Mouse (Mus musculus) embryonic facial prominence, embryonic 13.5 days (tissue): ENCODE results near the gene Carnmt1. TPM values are rescaled to one million over a fixed set of nuclear protein-coding genes. Genes with fewer than 3 reads are reported as not detected.

Experiments
- ATAC-seq: fragments of 200-750 bp; cut with Nextera tagmentation; 2 replicates; pipeline ENCODE4 v1.8.0; 2017; ENCODE audit warnings: low read depth; ENCODE audit not compliant: insufficient number of reproducible peaks, insufficient read depth, low FRiP score, low TSS enrichment
- H3K27ac ChIP-seq: fragments of 300-500 bp; sonication (generic); 2 replicates; pipeline ENCODE4 v1.5.1; 2015; ENCODE audit warnings: moderate library complexity, mild to moderate bottlenecking, inconsistent platforms
- H3K27me3 ChIP-seq: fragments of 300-500 bp; sonication (generic); 2 replicates; pipeline ENCODE4 v1.6.1; 2015; ENCODE audit warnings: mild to moderate bottlenecking, inconsistent platforms
- H3K36me3 ChIP-seq: fragments of 300-500 bp; sonication (generic); 2 replicates; pipeline ENCODE4 v1.6.1; 2015; ENCODE audit warnings: mild to moderate bottlenecking, inconsistent platforms
- H3K4me1 ChIP-seq: fragments of 300-500 bp; sonication (generic); 2 replicates; pipeline ENCODE4 v1.6.1; 2015; ENCODE audit warnings: inconsistent platforms
- H3K4me2 ChIP-seq: fragments of 300-500 bp; sonication (generic); 2 replicates; pipeline ENCODE4 v1.6.1; 2015; ENCODE audit warnings: moderate library complexity, mild to moderate bottlenecking, inconsistent platforms
- H3K4me3 ChIP-seq: fragments of 300-500 bp; sonication (generic); 2 replicates; pipeline ENCODE4 v1.5.1; 2015; ENCODE audit warnings: mild to moderate bottlenecking, inconsistent platforms
- H3K9ac ChIP-seq: fragments of 300-500 bp; sonication (generic); 2 replicates; pipeline ENCODE4 v1.6.1; 2015; ENCODE audit warnings: mild to moderate bottlenecking, inconsistent platforms
- H3K9me3 ChIP-seq: fragments of 300-500 bp; sonication (generic); 2 replicates; pipeline ENCODE4 v1.6.1; 2016; ENCODE audit warnings: inconsistent platforms
- WGBS: fragments of 180-500 bp; shearing (Covaris S2); methylation state at CpG from one replicate; pipeline ENCODE4 v1.1.7; 2015; ENCODE audit warnings: mixed read lengths; 5-methylcytosine and 5-hydroxymethylcytosine counted together
- polyA plus RNA-seq: library from polyadenylated mRNA; unstranded; fragments of >200 nt; fragmentation: Nextera tagmentation; extraction: Ambion mirVana; gene quantifications from 2 replicates; pipeline ENCODE4 v1.2.1, GENCODE M21; 2015

Carnmt1 gene
- polyA plus RNA-seq, 1 experiment from 2014 or later: 37.3 TPM

DNA sequence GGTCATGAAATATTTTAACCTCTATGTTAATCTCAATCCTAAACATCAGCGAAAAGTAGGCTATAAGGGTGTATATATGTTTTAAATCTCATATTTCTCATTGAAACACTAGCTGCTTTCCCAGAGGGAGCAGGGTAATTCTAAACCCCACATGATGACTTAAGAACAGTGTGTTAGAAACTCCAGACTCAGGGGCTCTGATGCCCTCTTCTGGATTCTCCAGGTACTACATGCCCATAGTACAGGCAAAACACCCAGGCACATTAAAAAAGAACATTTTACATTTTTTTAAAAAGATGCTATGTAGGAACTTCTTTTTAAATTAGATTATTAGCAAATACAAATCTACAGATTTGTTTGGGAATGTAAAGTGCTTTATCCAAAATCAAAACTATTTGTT lies 45.8 kb downstream of the Carnmt1 start:
- no peak overlapping the region for H3K4me2 ChIP-seq
- H3K9ac ChIP-seq: no peak overlapping the region
- no peaks in the 10 kb centered on the region for H3K27me3 ChIP-seq
- no peak for ATAC-seq
- WGBS: 11% methylated on average over 1 of the region's 1 CpGs
- no peak overlapping the region for H3K4me3 ChIP-seq
- peaks cover 18% of the 10 kb centered on the region for H3K36me3 ChIP-seq
- no peak overlapping the region for H3K27ac ChIP-seq
- no peaks in the 10 kb centered on the region for H3K9me3 ChIP-seq
- H3K4me1 ChIP-seq: peaks cover 20% of the 10 kb centered on the region

DNA sequence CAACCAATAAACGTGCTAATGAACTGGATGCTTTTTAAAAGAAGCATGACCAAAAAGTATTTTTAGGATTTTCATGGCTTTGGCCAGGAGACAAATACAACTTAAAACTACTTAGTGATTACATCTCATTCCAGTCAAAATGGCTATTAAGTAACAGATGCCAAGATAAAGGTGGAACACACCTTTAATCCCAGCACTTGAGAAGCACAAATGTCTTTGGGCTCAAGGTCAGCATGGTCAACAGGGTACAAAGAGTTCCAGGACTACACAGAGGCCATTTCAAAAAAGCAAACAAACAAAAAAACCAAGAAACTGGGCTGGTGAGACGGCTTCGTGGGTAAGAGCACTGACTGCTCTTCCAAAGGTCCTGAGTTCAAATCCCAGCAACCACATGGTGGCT lies 49.8 kb downstream of the Carnmt1 start:
- no peak for ATAC-seq

DNA sequence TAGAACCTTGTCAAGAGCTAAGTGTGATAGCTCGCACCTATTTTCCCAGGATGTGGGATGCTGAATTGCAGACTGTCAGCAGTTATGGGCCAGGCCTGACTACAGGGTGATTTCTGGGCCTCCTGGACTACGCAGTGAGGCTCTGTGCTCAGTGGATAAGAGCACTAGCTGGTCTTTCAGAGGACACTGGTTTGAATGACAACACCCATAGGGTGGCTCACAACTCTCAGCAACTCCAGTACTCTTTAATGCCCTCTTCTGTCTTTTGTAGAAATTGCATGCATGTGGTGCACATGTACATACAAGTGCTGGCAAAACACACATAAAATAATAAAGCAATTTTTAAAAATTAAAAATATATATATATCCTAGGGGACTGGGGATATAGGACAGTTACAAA lies 54.6 kb downstream of the Carnmt1 start:
- ATAC-seq: no peak
- Histone ChIP-seq H3K36me3 (no peaks in the 10 kb centered on the region), H3K4me3 (no peak overlapping the region), H3K9me3 (no peaks in the 10 kb centered on the region), H3K27me3 (no peaks in the 10 kb centered on the region), H3K4me2 (no peak overlapping the region), H3K4me1 (no peaks in the 10 kb centered on the region), H3K9ac (no peak overlapping the region), H3K27ac (no peak overlapping the region)
- 91% methylated on average over 2 of the region's 2 CpGs for WGBS

More for the DNA sequence above, 49.8 kb downstream of the Carnmt1 start:
- H3K9ac ChIP-seq: no peak overlapping the region
- H3K4me1 ChIP-seq: peaks cover 8% of the 10 kb centered on the region
- H3K27ac ChIP-seq: no peak overlapping the region
- no peak overlapping the region for H3K4me3 ChIP-seq
- peaks cover 18% of the 10 kb centered on the region for H3K36me3 ChIP-seq
- no peaks in the 10 kb centered on the region for H3K27me3 ChIP-seq
- no peak overlapping the region for H3K4me2 ChIP-seq
- WGBS: 88% methylated on average over 3 of the region's 3 CpGs
- no peaks in the 10 kb centered on the region for H3K9me3 ChIP-seq

DNA sequence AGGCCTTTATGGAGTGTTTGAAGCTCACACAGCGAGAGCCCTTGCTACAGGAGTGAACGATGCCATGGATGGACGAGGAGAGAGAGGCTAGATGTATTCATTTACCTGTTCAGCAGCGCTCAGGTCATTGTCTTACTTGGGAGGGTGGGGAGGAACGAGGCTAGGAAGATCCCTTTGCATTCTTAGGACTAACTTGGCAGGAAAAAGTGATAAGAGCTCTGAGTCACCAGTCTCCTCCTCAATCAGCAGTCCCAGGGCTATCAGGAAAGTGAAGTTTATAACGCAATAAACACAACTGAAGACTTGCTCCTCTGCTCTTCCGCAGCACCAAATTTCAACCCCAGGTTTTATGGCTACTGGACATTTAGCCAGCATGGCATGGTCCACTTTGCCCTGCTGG lies 59.7 kb downstream of the Carnmt1 start:
- Histone ChIP-seq H3K4me3 (no peak overlapping the region), H3K4me2 (no peak overlapping the region), H3K4me1 (no peaks in the 10 kb centered on the region), H3K9ac (no peak overlapping the region), H3K36me3 (no peaks in the 10 kb centered on the region), H3K27ac (no peak overlapping the region), H3K9me3 (no peaks in the 10 kb centered on the region), H3K27me3 (no peaks in the 10 kb centered on the region)
- WGBS: 82% methylated on average over 7 of the region's 7 CpGs
- ATAC-seq: no peak

DNA sequence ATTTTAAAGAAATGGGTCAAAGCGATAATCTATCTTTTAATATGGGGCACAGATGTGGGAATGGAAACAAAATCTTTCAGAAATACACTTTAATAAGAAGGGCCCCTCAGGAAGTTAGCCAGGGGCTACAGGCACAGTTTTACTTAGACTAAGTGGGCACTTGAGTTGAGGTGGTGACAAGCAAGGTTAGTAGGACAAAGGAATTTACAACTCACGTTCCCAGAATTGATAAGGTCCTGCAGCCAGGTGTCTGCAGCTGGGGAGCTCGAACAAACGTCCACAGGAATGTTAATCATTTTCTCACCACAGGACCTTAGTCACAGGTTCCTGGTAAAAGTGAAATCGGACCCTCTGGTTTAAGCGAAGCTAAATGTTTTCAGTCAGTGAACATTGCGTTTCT lies 60.5 kb downstream of the Carnmt1 start:
- Histone ChIP-seq H3K36me3 (no peaks in the 10 kb centered on the region), H3K9ac (no peak overlapping the region), H3K4me3 (no peak overlapping the region), H3K4me1 (no peaks in the 10 kb centered on the region), H3K9me3 (no peaks in the 10 kb centered on the region), H3K27me3 (no peaks in the 10 kb centered on the region), H3K27ac (no peak overlapping the region), H3K4me2 (no peak overlapping the region)
- WGBS: 41% methylated on average over 7 of the region's 7 CpGs
- no peak for ATAC-seq

DNA sequence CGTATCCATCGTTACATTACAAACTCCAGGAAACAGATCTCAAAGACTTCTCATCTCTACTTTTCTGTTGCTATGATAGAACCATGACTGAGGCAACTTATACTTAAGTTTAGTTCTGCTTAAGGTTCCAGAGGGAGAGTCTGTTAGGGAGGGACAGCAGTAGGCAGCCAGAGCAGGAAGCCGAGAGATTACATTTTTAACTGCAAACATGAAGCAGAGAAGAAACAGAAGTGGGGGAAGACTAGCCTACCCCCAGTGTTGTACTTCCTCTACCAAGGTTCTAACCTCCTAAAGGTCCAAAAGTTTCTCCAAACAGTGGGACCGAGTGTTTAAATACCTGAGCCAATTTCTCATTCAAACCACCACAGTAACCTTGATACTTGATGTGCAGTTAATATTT lies 65.3 kb downstream of the Carnmt1 start:
- 91% methylated on average over 4 of the region's 4 CpGs for WGBS
- no peaks in the 10 kb centered on the region for H3K9me3 ChIP-seq
- H3K4me2 ChIP-seq: no peak overlapping the region
- no peak overlapping the region for H3K4me3 ChIP-seq
- H3K9ac ChIP-seq: no peak overlapping the region
- H3K27me3 ChIP-seq: no peaks in the 10 kb centered on the region
- H3K27ac ChIP-seq: no peak overlapping the region
- ATAC-seq: no peak
- H3K4me1 ChIP-seq: no peaks in the 10 kb centered on the region
- no peaks in the 10 kb centered on the region for H3K36me3 ChIP-seq

DNA sequence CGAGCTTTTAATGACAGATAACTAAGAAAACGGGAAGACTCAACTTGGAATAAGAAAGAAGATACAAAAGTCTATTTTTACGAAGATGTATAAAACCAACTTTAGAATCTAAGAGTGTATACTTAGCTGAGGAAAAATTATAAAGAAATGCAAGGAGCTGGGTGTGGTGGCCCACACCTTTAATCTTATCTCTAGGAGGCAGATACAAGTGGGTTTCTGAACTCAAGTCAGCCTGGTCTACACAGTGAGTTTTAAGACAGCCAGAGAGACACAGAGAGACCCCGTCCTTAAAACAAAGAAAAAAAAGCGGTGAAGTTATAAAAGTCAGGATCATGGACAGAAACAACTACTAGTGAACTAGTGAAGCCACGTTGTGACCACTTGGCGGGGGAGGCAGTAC lies 68.6 kb downstream of the Carnmt1 start:
- Histone ChIP-seq H3K4me1 (no peaks in the 10 kb centered on the region), H3K4me3 (no peak overlapping the region), H3K9ac (no peak overlapping the region), H3K27me3 (no peaks in the 10 kb centered on the region), H3K36me3 (no peaks in the 10 kb centered on the region), H3K4me2 (no peak overlapping the region), H3K9me3 (no peaks in the 10 kb centered on the region), H3K27ac (no peak overlapping the region)
- ATAC-seq: no peak
- 82% methylated on average over 7 of the region's 7 CpGs for WGBS

DNA sequence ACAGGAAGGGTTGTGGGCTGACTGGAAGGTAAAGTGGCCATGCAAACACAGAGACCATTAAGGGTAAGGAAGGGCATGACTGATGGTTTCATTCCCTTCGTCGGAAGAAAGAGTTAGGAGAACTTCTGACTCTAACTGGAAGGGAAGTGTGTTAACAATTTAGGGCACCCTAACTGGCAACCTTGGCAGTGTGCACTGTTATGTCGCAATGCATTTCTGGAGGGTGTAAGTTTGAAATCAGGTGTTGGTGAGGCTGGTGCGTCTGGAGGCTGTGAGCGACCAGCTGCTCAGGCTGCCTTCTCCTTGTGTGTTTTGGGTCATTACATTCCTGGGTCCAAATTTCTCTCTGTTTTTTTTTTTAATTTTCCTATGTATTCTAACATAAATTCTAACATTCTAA lies 73.4 kb downstream of the Carnmt1 start:
- Histone ChIP-seq H3K4me2 (no peak overlapping the region), H3K9me3 (no peaks in the 10 kb centered on the region), H3K9ac (no peak overlapping the region), H3K36me3 (no peaks in the 10 kb centered on the region), H3K4me1 (no peaks in the 10 kb centered on the region), H3K27ac (no peak overlapping the region), H3K27me3 (0 out of 2 replicates have a peak, but pooled peaks cover 2% of the 10 kb centered on the region), H3K4me3 (no peak overlapping the region)
- ATAC-seq: no peak
- 73% methylated on average over 5 of the region's 5 CpGs for WGBS

DNA sequence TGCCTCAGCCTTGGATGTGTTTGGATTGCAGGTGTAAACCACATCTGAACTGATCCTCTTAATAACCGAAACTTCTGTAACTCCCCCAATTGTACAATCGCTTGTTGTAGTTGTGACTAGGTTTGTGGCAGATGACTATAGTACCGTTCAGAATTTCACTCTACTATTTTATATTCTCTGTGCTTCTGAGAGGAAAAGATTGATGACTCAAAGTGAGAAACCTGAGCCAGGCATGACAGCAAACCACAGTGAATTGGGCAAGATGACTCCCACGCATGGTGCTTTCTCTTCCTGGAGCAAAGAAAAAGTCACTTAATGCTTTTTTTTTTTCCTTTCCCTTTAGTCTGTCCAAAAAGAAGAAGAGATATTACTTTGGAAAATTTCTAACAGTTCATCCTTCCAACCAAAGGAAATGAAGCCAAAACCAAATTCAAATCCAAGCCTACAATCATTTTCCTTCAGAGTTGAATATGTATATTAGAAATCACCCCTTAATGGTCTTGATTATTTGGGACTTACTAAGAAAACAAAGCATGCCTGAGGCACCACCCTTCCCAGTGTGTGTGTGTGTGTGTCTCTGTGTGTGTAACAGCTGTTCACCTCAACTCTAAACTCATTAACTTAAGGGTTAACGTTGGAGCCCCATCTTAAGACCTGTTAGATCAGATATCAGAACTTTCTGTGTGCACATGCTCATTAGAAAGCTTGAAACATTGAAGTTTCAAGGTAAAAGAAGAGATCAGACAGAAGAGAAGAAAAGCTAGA lies 76.2 kb downstream of the Carnmt1 start:
- Histone ChIP-seq H3K27ac (no peak overlapping the region), H3K9me3 (no peaks in the 10 kb centered on the region), H3K27me3 (peaks cover 21% of the 10 kb centered on the region), H3K4me2 (no peak overlapping the region), H3K4me3 (no peak overlapping the region), H3K9ac (no peak overlapping the region), H3K4me1 (peaks cover 8% of the 10 kb centered on the region; the same call in 1 of the 2 replicates), H3K36me3 (no peaks in the 10 kb centered on the region)
- 87% methylated on average over 5 of the region's 5 CpGs for WGBS
- no peak for ATAC-seq

DNA sequence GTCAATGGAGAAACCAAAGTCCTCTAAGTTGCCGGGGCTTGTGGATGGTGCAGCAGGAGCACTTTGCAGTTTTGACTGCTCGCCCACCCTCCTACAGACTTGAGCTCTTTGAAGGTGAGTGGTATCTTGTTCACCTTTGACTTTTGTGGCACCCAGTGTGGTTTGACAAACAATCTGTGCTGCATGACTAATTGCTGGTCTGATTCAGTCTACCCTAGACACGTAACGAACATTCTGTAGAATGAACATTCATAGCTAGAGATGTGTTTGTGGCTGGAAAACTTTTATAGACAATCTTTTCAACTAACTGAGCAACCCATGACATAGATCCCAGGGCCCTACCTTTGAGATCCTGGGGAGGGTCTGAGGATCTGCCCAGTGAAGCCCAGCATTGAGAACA lies 76.8 kb downstream of the Carnmt1 start:
- Histone ChIP-seq H3K9me3 (no peaks in the 10 kb centered on the region), H3K27me3 (peaks cover 21% of the 10 kb centered on the region), H3K27ac (no peak overlapping the region), H3K4me1 (peaks cover 8% of the 10 kb centered on the region; the same call in 1 of the 2 replicates), H3K36me3 (no peaks in the 10 kb centered on the region), H3K9ac (no peak overlapping the region), H3K4me3 (no peak overlapping the region), H3K4me2 (no peak overlapping the region)
- WGBS: 91% methylated on average over 4 of the region's 4 CpGs
- no peak for ATAC-seq

DNA sequence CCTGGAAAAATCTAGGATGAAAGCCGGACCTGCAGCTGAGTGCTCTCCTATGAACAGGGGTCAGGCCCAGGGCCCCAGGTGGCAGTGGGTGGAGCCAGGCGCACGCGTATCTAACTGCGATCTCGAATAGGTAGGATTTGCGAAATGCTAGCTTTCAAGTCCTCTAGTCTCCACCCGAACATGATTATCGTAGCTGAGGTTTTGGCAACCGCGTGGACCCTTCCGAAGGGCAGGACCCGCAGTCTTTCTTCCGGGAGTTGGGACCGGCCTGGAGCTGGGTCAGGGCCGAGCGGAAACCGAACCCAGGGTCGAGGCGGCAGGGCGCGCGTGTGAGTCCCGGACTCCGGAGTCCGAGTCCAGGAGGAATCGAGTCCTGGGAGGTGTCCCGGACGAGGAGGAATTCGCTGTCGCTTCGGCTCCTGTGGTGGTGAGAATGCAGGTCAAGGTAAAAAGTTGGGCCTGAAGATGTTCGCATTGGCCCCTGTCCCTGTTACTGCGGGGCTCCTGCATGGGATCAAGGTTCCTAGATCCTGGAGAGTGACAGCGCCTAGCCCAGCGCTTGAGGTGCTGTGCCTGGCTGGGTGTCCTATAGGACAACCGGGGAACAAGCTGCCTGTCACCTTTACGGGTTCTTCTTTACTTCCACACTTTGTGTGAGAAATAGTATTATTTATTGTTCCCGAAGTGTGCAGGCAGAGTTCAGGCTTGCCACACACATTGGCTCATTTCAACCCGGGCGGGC lies 79.2 kb downstream of the Carnmt1 start, which contains the start of gene Trpm6:
TSS of gene Trpm6 (plus strand) at position 386 of the 742 bp plus-strand sequence.
- WGBS: 5% methylated on average over 41 of the region's 41 CpGs
- 0 out of 2 replicates have a peak, but pooled peaks have one; percentile 20 for ATAC-seq

More for the DNA sequence above, 79.2 kb downstream of the Carnmt1 start, which contains the start of gene Trpm6:
- Histone ChIP-seq H3K27ac (no peak within 1 kb of the TSS), H3K27me3 (peaks cover 21% of the 10 kb centered on the region), H3K4me2 (peak within 1 kb of the TSS; percentile 84), H3K4me3 (peak within 1 kb of the TSS; percentile 46), H3K9me3 (no peaks in the 10 kb centered on the region), H3K9ac (peak within 1 kb of the TSS; percentile 64), H3K36me3 (no peaks in the 10 kb centered on the region), H3K4me1 (peaks cover 8% of the 10 kb centered on the region; the same call in 1 of the 2 replicates)
